Mouse (Mus musculus) heart, embryonic 12.5 days (tissue): ENCODE measurements at regions not wholly inside any gene's neighbourhood (a gene's known extent, or its start where the extent isn't known, plus 50 kb on each side); places are given as distances from the start of the nearest gene placed in this dataset.
"Not testable (repeated sequence)": the region's sequence is repeated elsewhere in the genome, so short reads cannot be mapped to it uniquely, and the experiment has no call there.

Experiments used
- ATAC-seq: fragments of 200-750 bp; cut with Nextera tagmentation; 2 replicates; pipeline ENCODE4 v1.8.0; 2017; ENCODE audit warnings: moderate TSS enrichment, moderate library complexity; ENCODE audit not compliant: insufficient number of reproducible peaks, low FRiP score
- H3K27ac ChIP-seq: fragments of 300-500 bp; sonication (generic); 2 replicates; pipeline ENCODE4 v1.5.1; 2016; ENCODE audit warnings: mild to moderate bottlenecking, moderate library complexity; ENCODE audit not compliant: poor library complexity, severe bottlenecking
- H3K27me3 ChIP-seq: fragments of 300-500 bp; sonication (generic); replicated peaks from 2 replicates; pipeline ENCODE4 v1.6.1; 2016; ENCODE audit warnings: mild to moderate bottlenecking, moderate library complexity
- H3K36me3 ChIP-seq: fragments of 300-500 bp; sonication (generic); 2 replicates; pipeline ENCODE4 v1.6.1; 2016; ENCODE audit warnings: mild to moderate bottlenecking, moderate library complexity
- H3K4me1 ChIP-seq: fragments of 300-500 bp; sonication (generic); replicated peaks from 2 replicates; pipeline ENCODE4 v1.6.1; 2016; ENCODE audit warnings: mild to moderate bottlenecking
- H3K4me2 ChIP-seq: fragments of 300-500 bp; sonication (generic); 2 replicates; pipeline ENCODE4 v1.6.1; 2016; ENCODE audit warnings: mild to moderate bottlenecking, moderate library complexity
- H3K4me3 ChIP-seq: fragments of 300-500 bp; sonication (generic); 2 replicates; pipeline ENCODE4 v1.5.1; 2016; ENCODE audit warnings: mild to moderate bottlenecking
- H3K9ac ChIP-seq: fragments of 300-500 bp; sonication (generic); 2 replicates; pipeline ENCODE4 v1.6.1; 2016; ENCODE audit warnings: mild to moderate bottlenecking, moderate library complexity
- H3K9me3 ChIP-seq: fragments of 300-500 bp; sonication (generic); replicated peaks from 2 replicates; pipeline ENCODE4 v1.6.1; 2016; ENCODE audit warnings: mild to moderate bottlenecking, moderate library complexity
- WGBS: fragments of 180-500 bp; shearing (Covaris S2); methylation state at CpG from one replicate; pipeline ENCODE4 v1.1.7; 2016; 5-methylcytosine and 5-hydroxymethylcytosine counted together

DNA sequence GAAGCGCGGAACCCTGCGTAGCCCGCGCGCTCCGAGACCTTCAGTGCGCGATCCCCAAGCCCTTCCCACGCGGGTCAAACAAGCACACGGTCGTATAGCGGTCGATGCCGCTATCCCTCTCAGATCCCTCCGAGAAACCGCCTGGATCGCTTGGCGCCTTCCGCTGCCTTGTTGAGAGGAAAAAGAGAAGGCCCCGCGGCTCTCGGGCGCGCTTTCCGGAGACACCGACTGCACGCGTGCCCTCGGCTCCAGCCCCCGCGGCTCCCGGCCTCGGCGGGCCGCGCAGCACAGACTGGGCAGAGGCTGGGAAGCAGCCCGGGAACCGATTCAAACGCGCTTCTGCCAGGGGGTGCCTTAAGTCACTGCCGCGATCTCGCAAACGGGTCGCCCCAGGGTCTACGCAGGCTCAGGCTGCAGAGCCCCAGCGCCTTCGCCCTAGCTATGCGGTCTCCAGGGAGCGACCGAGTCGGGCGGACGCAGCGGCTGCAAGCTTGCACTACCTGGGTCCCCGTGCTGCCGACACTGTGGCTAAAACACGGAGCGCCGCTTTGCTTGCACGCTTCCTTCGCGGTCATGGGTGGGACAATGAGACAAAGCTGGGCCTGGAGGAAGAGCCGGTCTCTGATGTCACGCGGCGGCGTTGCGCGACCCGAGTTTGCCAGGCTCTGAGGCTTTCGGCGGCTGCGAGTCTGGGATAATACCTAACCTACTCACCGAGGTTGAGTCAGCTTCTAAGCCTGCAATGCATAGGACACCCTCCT, 87.3 kb downstream of the Crisp4 start:
- Histone ChIP-seq H3K4me2 (peak overlapping the region; percentile 98), H3K4me3 (peak overlapping the region; percentile 60), H3K27me3 (peaks cover 46% of the 10 kb centered on the region), H3K4me1 (peaks cover 11% of the 10 kb centered on the region; the same call in 1 of the 2 replicates), H3K36me3 (no peaks in the 10 kb centered on the region), H3K27ac (no peak overlapping the region), H3K9ac (peak overlapping the region; percentile 49), H3K9me3 (no peaks in the 10 kb centered on the region)
- peak; percentile 57; the same call in 1 of the 2 replicates for ATAC-seq
- 1% methylated on average over 77 of the region's 77 CpGs for WGBS

DNA sequence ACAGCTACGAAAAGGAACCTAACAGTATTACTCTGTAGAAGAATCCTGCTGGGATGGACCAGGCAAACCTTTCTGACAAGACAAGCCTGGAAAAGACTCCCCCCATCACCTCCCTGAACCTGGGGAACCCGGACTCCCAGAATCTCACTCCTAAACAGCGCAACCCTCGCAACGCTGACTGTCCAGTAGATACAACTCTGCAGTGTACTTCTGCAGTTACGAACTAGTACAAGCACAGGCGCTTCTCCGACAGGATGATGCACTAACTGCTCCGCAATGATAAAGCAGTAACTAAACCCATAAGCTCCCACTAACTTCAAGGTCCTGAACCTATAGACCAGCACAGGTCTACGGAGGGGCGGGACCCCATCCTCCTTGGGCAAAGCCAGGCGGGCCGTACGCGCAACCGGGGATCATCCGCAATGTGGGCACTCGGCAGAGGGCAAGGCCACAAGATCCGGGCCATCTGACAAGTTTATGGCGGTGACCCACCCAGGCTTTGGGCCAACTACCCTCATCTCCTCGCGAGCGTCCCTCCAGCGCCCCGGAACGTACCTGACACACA, 88.0 kb downstream of the Crisp4 start:
- H3K9me3 ChIP-seq = no peaks in the 10 kb centered on the region
- H3K36me3 ChIP-seq = no peaks in the 10 kb centered on the region
- peaks cover 11% of the 10 kb centered on the region; the same call in 1 of the 2 replicates for H3K4me1 ChIP-seq
- WGBS = under 1% methylated on average over 26 of the region's 26 CpGs
- no peak overlapping the region for H3K27ac ChIP-seq
- peaks cover 46% of the 10 kb centered on the region for H3K27me3 ChIP-seq
- H3K4me2 ChIP-seq = peak overlapping the region; percentile 98
- ATAC-seq = 0 out of 2 replicates have a peak, but pooled peaks have one; percentile 11
- peak overlapping the region; percentile 60 for H3K4me3 ChIP-seq
- H3K9ac ChIP-seq = peak overlapping the region; percentile 49

DNA sequence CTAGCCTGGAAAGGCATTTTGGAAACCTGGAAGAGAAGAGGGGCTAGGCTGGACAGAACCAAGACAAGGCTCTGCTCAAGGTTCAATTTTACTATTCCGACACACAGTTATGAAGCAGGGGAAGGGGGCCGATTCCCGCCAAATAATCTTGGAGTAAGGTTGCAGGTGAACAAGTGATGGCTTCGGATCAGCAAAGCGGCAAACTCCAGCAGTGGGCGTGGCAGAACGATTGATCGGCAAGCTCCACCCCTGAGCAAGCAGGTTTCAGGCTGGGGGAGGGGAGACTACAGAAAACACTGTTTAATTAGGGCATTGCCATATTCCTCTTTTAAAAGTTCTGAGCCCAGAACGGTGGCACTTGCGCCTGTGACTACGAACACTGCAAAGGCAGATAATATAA, 88.7 kb downstream of the Crisp4 start:
- Histone ChIP-seq H3K4me3 (peak overlapping the region; percentile 60), H3K4me1 (peaks cover 11% of the 10 kb centered on the region; the same call in 1 of the 2 replicates), H3K4me2 (peak overlapping the region; percentile 98), H3K27me3 (peaks cover 46% of the 10 kb centered on the region)
- not testable (repeated sequence) for H3K9ac ChIP-seq, ATAC-seq, H3K36me3 ChIP-seq, H3K9me3 ChIP-seq, H3K27ac ChIP-seq
- WGBS = 9% methylated on average over 11 of the region's 11 CpGs

DNA sequence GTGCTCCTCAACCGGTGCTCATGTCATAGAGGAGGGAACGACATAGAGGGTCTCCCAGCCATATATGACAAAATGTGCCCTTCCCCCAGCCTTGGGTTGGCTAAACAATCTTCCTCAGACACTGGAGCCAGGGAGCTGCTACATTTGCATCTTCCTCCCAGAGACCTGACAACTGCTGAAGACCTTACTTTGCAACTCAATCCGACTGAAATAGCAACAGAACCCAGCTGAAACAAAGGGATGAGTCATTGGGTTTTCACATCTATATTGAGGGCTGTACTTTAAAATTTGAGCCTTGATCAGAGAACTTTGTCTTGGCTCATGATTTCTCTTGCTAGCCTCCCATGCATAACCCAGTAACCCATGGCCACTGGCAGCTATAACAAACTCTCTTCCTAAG, 115.5 kb downstream of the Crisp4 start:
- no peak overlapping the region for H3K9ac ChIP-seq
- no peaks in the 10 kb centered on the region for H3K36me3 ChIP-seq
- H3K27ac ChIP-seq = no peak overlapping the region
- WGBS = 50% methylated on average over 3 of the region's 3 CpGs
- no peak for ATAC-seq
- no peaks in the 10 kb centered on the region for H3K4me1 ChIP-seq
- H3K4me2 ChIP-seq = no peak overlapping the region
- no peaks in the 10 kb centered on the region for H3K9me3 ChIP-seq
- no peak overlapping the region for H3K4me3 ChIP-seq
- H3K27me3 ChIP-seq = no peaks in the 10 kb centered on the region

DNA sequence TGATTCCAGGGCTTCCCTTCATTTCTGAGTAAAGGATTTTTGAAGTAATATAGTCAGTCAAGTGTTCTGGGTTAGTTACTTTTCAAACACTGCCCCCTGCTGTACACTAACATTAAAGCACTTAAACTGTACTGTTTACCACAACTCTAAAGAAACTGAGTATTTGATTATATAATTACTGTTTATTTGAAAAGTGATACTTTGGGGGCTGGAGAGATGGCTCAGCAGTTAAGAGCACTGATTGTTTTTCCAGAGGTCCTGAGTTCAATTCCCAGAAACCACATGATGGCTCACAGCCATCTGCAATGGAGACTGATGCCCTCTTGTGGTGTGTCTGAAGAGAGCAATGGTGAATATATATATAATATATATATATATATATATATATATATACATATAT, 132.8 kb downstream of the Crisp4 start:
- not testable (repeated sequence) for H3K36me3 ChIP-seq, H3K27ac ChIP-seq, H3K27me3 ChIP-seq, H3K4me2 ChIP-seq, H3K4me1 ChIP-seq, H3K4me3 ChIP-seq, H3K9ac ChIP-seq, ATAC-seq, H3K9me3 ChIP-seq

DNA sequence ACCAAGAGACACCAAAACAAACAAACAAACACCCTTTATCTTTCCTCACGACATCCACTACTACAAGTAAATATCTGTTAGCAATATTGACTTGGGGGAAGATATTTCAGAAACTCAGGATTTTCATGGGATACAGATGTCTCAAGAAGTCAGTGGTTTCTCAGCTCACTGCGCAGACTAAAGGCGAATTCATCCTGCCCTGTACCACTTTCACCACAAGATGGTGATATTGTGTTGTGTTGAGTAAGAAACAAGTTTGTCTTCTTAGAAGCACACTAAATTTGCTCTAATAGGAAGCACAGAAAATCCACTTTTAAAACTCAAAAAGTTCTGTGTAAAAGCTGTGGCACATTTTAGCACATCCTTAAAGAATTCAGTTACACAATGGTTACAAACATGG, 165.1 kb downstream of the Crisp4 start:
- no peak for ATAC-seq
- 12% methylated on average over 3 of the region's 3 CpGs for WGBS
- H3K4me1 ChIP-seq = no peaks in the 10 kb centered on the region

DNA sequence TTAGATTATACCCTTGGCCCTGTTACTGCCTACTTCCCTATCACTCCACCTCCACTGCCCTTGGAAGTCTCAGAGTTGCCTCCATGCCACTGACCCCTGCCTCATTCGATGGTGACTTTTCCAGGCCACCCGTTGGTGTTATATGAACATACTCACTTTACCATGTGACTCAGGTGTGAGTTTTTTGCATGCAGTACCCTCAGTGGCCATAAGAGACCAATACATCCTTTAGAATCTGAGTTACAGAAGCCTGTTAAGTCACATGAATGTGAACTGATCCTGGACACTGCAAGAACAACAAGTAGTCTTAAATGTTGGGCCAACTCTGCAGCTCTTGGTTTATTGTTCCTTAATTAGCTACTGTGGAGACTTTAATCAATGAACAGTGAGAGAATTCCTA, 167.6 kb downstream of the Crisp4 start:
- Histone ChIP-seq H3K4me1 (no peaks in the 10 kb centered on the region), H3K36me3 (no peaks in the 10 kb centered on the region), H3K4me3 (no peak overlapping the region), H3K9ac (no peak overlapping the region), H3K4me2 (no peak overlapping the region), H3K27me3 (no peaks in the 10 kb centered on the region), H3K9me3 (no peaks in the 10 kb centered on the region), H3K27ac (no peak overlapping the region)
- ATAC-seq = no peak
- WGBS = 75% methylated on average over 2 of the region's 2 CpGs

More for the DNA sequence above, 165.1 kb downstream of the Crisp4 start:
- Histone ChIP-seq H3K4me3 (no peak overlapping the region), H3K9me3 (no peaks in the 10 kb centered on the region), H3K27ac (no peak overlapping the region), H3K27me3 (no peaks in the 10 kb centered on the region), H3K36me3 (no peaks in the 10 kb centered on the region), H3K9ac (no peak overlapping the region), H3K4me2 (no peak overlapping the region)

DNA sequence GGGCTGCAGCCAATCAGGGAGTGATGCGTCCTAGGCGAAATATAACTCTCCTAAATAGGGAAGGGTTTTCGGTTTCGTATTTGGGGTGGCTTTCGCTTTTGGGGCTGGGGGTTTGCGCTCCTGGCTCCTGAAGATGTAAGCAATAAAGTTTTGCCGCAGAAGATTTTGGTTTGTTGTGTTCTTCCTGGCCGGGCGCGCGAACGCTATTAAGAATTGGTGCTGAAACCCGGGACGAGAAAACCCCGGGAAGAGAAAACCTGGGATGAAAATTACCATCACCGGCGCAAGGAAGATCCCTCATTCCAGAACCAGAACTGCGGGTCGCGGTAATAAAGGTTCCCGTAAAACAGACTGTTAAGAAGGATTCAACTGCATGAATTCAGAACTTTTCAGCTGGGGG, 188.8 kb downstream of the Crisp4 start:
- H3K36me3 ChIP-seq, ATAC-seq, H3K4me1 ChIP-seq, H3K27me3 ChIP-seq, H3K27ac ChIP-seq, H3K9ac ChIP-seq, H3K9me3 ChIP-seq, H3K4me2 ChIP-seq, H3K4me3 ChIP-seq: not testable (repeated sequence)
- 91% methylated on average over 21 of the region's 21 CpGs for WGBS

DNA sequence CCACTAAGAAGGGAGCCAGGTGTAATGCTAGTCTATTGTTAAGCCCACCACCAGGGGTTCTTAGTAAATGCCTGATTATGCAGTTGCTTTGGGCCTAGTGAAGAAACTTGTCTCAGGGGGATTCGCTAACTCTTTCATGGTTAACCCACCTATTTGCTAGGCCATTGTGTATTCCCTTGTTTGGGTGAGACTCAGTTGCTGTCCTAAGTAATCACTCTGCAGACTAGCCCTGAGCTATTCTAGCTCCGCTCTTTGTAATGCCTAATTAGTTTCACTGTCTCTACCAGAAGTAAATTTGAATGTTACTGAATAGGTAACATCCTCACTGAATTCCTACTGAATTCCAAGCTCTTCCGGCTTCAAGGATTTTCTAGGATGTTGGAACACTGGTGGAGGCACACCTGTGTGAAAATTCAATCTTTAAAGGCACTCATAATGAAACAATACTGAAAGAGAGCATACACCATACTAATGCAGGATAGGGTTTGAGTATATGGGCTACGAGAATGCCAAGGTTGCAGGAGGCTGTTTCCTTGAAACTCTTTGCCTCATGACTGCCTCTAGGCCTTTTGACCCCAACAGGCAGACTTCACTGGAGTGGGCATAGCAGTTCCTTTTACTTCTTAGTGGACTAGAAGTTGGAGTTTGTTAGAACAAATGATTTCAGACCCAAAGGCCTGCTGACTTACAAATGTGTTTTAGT, 213.4 kb downstream of the Crisp4 start:
- H3K9ac ChIP-seq, ATAC-seq, H3K27ac ChIP-seq, H3K36me3 ChIP-seq, H3K4me2 ChIP-seq, H3K27me3 ChIP-seq, H3K4me1 ChIP-seq, H3K4me3 ChIP-seq, H3K9me3 ChIP-seq: not testable (repeated sequence)
- WGBS = 75% methylated on average over 4 of the region's 4 CpGs
